Mouse (Mus musculus): ENCODE results near the gene Plekha8. TPM values are rescaled to one million over a fixed set of nuclear protein-coding genes. Genes with fewer than 3 reads are reported as not detected.

The Plekha8 gene
- polyA plus RNA-seq, 1 experiment from 2014 or later = 2.8 TPM

- Histone ChIP-seq H3K27me3 (peaks cover 43% of the 10 kb centered on the region), H3K9me3 (replicated peaks) (no peaks in the 10 kb centered on the region), H3K27ac (no peak overlapping the region), H3K4me3 (replicated peaks) (no peak overlapping the region), H3K4me1 (replicated peaks) (peaks cover 15% of the 10 kb centered on the region), H3K36me3 (no peaks in the 10 kb centered on the region), H3K4me2 (no peak overlapping the region), H3K9ac (no peak overlapping the region)
- WGBS (ENCODE audit: insufficient replicate concordance) = 62% methylated on average over 18 of the region's 18 CpGs
- no peak for DNase-seq
- no peak for ATAC-seq (ENCODE audit: low read depth)
Observed at GRCm38 (mm10) chr6:54688467-54689323, 93.8 kb downstream of the Plekha8 start.

GRCm38 (mm10) chr6:54689686-54690085 is 94.8 kb downstream of the Plekha8 start:
- DNase-seq (no peak), ATAC-seq (ENCODE audit: low read depth) (no peak)

DNA sequence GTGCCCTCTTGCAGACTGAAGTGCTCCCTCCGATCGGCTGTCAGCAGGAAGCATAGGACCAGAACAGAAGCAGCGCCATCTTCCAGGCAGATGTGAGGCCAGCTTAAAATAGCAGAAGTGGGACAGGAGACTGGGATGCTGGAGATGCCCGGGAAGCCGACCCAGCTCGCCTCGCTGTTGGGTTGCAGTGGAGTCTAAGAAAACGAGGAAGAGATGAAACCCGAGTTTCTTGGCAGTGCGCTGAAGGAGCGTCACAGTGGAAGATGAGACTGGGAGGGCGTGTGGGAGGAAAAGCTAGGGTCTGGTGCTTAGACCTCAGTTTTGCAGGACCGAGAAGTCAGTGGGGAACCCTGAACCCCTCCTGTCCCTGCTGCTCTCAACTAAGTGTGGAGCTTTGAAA is 95.9 kb downstream of the Plekha8 start:
- Histone ChIP-seq H3K27me3 (0 out of 2 replicates have a peak, but pooled peaks cover 32% of the 10 kb centered on the region), H3K27ac (no peak overlapping the region), H3K36me3 (no peaks in the 10 kb centered on the region), H3K9me3 (replicated peaks) (no peaks in the 10 kb centered on the region), H3K9ac (no peak overlapping the region), H3K4me1 (replicated peaks) (peaks cover 5% of the 10 kb centered on the region), H3K4me2 (no peak overlapping the region), H3K4me3 (replicated peaks) (no peak overlapping the region)
- no peak for ATAC-seq (ENCODE audit: low read depth)
- 66% methylated on average over 13 of the region's 13 CpGs for WGBS (ENCODE audit: insufficient replicate concordance)
- no peak for DNase-seq

More at GRCm38 (mm10) chr6:54689686-54690085, 94.8 kb downstream of the Plekha8 start:
- Histone ChIP-seq H3K9ac (no peak overlapping the region), H3K4me3 (replicated peaks) (no peak overlapping the region), H3K4me1 (replicated peaks) (peaks cover 15% of the 10 kb centered on the region), H3K9me3 (replicated peaks) (no peaks in the 10 kb centered on the region), H3K4me2 (no peak overlapping the region), H3K27me3 (peaks cover 37% of the 10 kb centered on the region; the same call in 1 of the 2 replicates), H3K27ac (no peak overlapping the region), H3K36me3 (no peaks in the 10 kb centered on the region)
- 64% methylated on average over 7 of the region's 7 CpGs for WGBS (ENCODE audit: insufficient replicate concordance)

GRCm38 (mm10) chr6:54691368-54692116 is 96.6 kb downstream of the Plekha8 start:
- Histone ChIP-seq H3K36me3 (no peaks in the 10 kb centered on the region), H3K27ac (no peak overlapping the region), H3K9me3 (replicated peaks) (no peaks in the 10 kb centered on the region), H3K4me2 (no peak overlapping the region), H3K27me3 (0 out of 2 replicates have a peak, but pooled peaks cover 31% of the 10 kb centered on the region), H3K4me1 (replicated peaks) (no peaks in the 10 kb centered on the region), H3K9ac (no peak overlapping the region), H3K4me3 (replicated peaks) (no peak overlapping the region)
- DNase-seq = no peak
- no peak for ATAC-seq (ENCODE audit: low read depth)
- WGBS (ENCODE audit: insufficient replicate concordance) = 57% methylated on average over 14 of the region's 14 CpGs

DNA sequence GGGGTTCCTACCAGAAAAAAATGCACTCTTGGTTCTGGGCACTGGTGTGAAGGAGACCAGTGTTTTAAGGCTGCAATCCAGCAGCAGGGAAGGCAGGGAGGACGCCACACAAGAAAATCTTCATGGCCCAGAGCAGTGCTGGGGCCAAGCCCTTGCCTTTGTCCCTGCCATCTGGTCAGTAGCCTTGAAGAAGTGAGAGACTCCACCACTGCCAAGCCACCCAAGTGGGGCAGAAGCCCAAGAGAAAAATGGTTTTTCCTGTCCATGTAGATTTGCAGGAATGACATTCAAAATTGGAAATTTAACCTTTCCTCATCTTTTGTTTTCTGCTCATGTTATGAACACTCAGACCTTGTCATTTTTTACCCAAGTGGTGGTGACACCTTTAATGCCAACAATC is 97.3 kb downstream of the Plekha8 start:
- no peak overlapping the region for H3K27ac ChIP-seq
- H3K4me1 ChIP-seq (replicated peaks) = no peaks in the 10 kb centered on the region
- ATAC-seq (ENCODE audit: low read depth) = no peak
- no peak overlapping the region for H3K9ac ChIP-seq
- H3K27me3 ChIP-seq = peaks cover 34% of the 10 kb centered on the region
- no peak for DNase-seq
- WGBS (ENCODE audit: insufficient replicate concordance) = 38% methylated on average over 1 of the region's 1 CpGs
- no peak overlapping the region for H3K4me3 ChIP-seq (replicated peaks)
- no peaks in the 10 kb centered on the region for H3K9me3 ChIP-seq (replicated peaks)
- no peaks in the 10 kb centered on the region for H3K36me3 ChIP-seq
- H3K4me2 ChIP-seq = no peak overlapping the region

- Histone ChIP-seq H3K4me2 (no peak overlapping the region), H3K4me3 (replicated peaks) (no peak overlapping the region), H3K9ac (no peak overlapping the region), H3K36me3 (no peaks in the 10 kb centered on the region), H3K4me1 (replicated peaks) (no peaks in the 10 kb centered on the region), H3K27me3 (peaks cover 31% of the 10 kb centered on the region), H3K27ac (no peak overlapping the region), H3K9me3 (replicated peaks) (no peaks in the 10 kb centered on the region)
- ATAC-seq (ENCODE audit: low read depth) = no peak
- 84% methylated on average over 6 of the region's 6 CpGs for WGBS (ENCODE audit: insufficient replicate concordance)
- no peak for DNase-seq
Observed at GRCm38 (mm10) chr6:54693286-54693685, 98.4 kb downstream of the Plekha8 start.

Other genes with a start within 250 kb of the Plekha8 start
- 0.07 and 0.08 TPM in 2 replicates for gene Wipf3, start 165.5 kb upstream of the Plekha8 start, polyA plus RNA-seq (2015; fragmentation: Nextera tagmentation; extraction: Ambion mirVana)
- 0.22 and 0.54 TPM in 2 replicates for gene Scrn1, start 28.6 kb upstream of the Plekha8 start, polyA plus RNA-seq (2015; fragmentation: Nextera tagmentation; extraction: Ambion mirVana)
- gene Fkbp14, start 2.2 kb downstream of the Plekha8 start, polyA plus RNA-seq (2015; fragmentation: Nextera tagmentation; extraction: Ambion mirVana) = 4.3 and 5.4 TPM in 2 replicates
- gene Mturn, start 86.5 kb downstream of the Plekha8 start, polyA plus RNA-seq (2015; fragmentation: Nextera tagmentation; extraction: Ambion mirVana) = 0.88 and 1.2 TPM in 2 replicates
- gene Znrf2, start 221.8 kb downstream of the Plekha8 start, polyA plus RNA-seq (2015; fragmentation: Nextera tagmentation; extraction: Ambion mirVana) = 2.4 and 2.7 TPM in 2 replicates

All from liver, embryonic 13.5 days (tissue).